Mouse (Mus musculus) frontal cortex, postnatal 10 days (tissue): ENCODE data around the gene AI854703.

ENCODE experiments used
- DNase-seq, 2 experiments: peaks; one replicate each; pipeline ENCODE4 v3.0.0; 2022; ENCODE audit warnings: low spot score in 2 of 2, mixed read lengths in 1 of 2

AI854703 gene

DNA sequence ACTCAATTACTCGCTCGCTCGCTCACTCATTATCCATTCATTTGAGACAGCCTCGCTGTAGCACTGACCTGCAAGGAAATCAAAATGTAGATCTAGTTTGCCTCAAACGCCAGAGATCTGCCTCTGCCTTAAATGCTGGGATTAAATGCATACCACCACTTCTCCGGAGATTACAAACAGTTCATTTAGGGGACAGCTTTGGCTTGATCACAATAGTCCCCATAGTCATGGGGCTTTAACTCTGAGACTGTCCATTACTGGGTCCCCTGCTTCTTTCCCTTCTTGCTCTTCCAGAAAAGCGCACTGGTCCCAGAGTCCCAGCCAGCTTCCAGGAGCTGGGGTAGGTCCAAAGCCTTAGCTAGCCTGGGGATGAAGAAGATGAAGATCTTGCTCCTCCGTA lies at the start of gene AI854703:
TSS of gene AI854703 (plus strand) at position 301 of the 400 bp plus-strand sequence.
- no peak for DNase-seq

- no peak for DNase-seq
These were observed 47.8 kb upstream of the AI854703 start for GRCm38 (mm10) chr6:48578736-48579135.

DNA sequence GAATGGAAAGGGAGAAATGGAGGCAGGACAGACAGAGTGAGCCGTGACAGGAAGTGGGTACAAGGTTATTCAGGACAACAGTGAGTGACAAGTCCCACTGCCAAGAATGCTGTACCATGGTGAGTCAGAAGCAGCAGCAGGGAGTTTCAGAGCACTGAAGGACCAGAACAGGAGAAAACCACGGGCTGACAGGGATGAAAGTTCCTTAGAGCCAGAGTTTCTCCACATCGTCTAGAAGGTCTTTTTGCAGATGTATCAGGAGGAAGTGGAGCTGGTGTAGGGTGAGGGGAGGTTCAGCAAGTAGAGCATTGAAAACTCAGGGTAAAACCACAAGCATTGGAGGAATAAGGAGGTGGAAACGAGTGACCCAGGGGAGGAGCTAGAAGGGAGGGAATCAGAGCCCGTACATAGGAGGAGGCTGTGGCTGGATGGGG lies 47.3 kb upstream of the AI854703 start:
- DNase-seq, result no peak

- DNase-seq, result no peak
These were observed 45.3 kb upstream of the AI854703 start for GRCm38 (mm10) chr6:48581257-48581656.

DNA sequence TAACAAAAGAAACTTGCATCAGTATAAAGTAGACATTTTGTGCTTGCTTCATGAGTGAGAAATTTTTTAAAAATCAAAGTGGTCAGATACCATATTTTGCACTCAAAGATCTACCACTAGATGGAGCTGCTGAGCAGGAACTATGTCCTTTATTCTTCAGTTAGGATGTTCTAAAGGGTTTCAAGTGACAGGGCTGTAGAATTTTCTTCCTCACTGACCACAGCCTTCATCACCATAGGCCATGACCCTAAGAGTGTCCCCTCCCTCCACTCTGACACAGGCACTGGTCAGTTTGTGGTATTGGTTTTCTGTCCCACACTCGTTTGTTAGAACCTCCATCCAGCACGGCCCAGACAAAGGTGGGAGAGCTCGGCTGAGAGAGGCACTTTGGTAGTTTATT lies 44.5 kb upstream of the AI854703 start:
- DNase-seq, result no peak

DNA sequence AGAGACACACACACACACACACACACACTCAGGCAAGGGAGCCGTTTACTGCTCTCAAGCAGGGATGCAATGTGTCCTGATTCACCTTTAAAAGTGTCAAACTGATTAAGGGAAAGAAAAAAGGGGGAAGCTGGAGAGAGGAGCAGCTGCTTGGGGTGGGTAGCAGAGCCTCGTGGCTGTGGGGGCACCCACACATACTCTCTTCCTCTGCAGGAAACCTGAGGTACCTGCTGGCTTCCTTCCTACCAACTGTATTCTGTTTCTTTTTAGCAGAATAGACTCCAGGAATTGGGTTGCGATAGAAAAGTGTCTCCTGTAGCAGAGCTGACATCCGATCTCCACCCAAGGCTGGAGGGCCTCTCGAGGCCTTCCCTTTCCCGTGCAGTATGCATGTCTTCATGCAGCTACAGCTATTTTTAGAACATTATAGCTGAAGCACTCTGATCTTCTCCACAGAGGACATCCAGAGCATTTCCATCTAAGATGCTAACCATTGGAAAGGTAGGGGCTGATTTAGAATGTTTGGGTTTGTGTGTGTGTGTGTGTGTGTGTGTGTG lies 37.3 kb upstream of the AI854703 start, which contains the start of gene Gm45021:
TSS of gene Gm45021 (plus strand) at position 417 of the 557 bp plus-strand sequence.
- no peak for DNase-seq

GRCm38 (mm10) chr6:48591221-48591845 lies 35.2 kb upstream of the AI854703 start:
- DNase-seq, result no peak

DNA sequence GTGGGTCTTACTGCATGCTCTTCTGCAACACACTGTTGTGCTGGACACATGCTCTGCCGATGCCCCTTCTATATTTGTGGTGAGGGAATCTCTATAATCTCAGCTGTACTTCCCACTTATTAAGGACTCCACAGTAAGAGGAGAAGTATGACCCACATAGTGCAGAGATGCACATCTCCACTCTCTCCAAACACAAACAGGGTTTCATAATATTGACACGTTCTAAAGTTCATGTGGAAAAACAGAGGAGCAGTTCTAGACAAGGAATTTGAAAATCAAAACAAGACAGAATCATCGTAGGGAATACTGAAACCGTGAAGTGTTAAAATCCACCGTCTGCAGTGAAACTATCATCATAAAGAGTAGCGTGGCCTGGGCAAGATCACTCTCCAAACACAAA lies 34.7 kb upstream of the AI854703 start:
- no peak for DNase-seq

DNA sequence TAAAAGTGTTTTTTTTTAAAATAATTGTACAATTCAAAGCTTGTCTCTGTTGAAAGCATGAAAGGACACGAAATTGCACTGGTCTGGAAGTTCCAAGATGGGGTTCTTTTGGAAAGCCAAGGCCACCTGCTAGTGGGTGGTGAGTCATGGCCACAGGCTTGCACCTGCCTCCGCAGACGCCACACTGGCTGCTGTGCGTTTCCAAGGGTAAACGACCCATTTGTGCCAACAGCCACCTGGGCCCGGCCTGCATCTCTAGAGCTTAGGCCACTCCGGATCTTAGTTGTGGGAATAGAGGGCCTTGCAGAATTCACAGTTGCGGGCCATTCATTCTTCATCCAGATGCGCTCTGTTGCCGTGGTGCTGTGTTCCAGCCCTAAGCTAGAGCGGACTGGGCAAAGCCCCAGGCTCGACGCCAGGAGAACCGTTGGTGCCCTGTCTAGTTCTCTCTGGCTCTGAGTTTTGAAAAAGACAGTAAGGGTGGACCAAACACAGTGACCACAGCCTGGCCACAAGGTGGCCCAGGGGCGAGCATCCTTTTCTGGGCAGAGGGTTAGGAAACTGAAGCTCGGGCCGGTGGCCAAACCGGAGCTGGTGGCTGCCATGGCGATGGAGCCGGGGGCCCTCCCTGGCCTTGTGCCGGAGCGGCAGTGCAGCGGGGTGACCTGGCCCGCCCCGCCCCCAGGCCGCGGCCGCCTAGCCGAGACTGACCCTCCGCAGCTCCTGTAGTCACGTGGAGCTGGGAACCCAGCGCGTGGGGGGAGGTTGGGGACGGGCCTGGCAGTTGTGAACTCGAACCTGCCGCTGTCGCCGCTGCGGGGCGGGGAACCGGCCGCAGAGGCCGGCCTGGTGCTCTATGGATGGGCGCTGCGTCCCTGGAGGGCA lies 33.2 kb upstream of the AI854703 start, which contains the start of the genes Repin1 and Gm44965:
TSS of gene Repin1 (plus strand) at position 726 of the 885 bp plus-strand sequence.
TSS of gene Gm44965 (plus strand) at position 784 of the 885 bp plus-strand sequence.
- DNase-seq, result peak; percentile 92 to 93

- peak; percentile 51 to 57 for DNase-seq
These were observed 32.4 kb upstream of the AI854703 start for GRCm38 (mm10) chr6:48594043-48594738.

GRCm38 (mm10) chr6:48595278-48595677 lies 31.3 kb upstream of the AI854703 start:
- DNase-seq, result no peak

- DNase-seq, result no peak
These were observed 29.9 kb upstream of the AI854703 start for GRCm38 (mm10) chr6:48596545-48597232.

DNA sequence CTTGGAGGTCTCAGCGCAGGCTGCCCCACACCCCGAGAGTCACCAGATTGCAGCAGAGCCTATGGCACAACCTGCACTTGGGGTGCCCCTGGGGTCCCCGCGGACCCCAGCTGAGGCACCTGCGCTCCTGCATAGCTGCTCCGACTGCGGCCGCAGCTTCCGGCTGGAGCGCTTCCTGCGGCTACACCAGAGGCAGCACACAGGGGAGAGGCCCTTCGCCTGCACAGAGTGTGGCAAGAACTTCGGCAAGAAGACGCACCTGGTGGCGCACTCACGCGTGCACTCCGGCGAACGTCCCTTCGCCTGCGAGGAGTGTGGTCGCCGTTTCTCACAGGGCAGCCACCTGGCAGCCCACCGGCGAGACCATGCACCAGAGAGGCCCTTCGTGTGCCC lies 29.3 kb upstream of the AI854703 start:
- no peak for DNase-seq

DNA sequence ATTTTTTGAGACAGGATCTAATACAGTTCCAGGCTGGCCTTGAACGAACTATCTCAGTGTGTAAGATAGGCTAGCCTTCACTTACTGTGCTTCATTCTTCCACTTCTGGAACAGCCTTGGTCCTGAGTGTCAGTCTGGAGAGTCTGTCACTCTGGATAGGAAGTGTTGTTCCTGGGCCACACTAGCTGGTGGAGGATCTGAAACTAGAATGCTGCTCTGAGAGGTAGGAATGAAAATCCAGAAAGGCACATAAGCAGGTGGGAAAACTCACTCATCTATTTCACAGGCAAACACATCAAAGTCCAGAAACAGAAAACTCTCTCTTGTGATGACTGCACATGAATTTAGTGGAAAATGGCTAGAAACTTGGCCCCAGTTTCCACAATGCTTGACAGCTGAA lies 26.0 kb upstream of the AI854703 start:
- no peak for DNase-seq

DNA sequence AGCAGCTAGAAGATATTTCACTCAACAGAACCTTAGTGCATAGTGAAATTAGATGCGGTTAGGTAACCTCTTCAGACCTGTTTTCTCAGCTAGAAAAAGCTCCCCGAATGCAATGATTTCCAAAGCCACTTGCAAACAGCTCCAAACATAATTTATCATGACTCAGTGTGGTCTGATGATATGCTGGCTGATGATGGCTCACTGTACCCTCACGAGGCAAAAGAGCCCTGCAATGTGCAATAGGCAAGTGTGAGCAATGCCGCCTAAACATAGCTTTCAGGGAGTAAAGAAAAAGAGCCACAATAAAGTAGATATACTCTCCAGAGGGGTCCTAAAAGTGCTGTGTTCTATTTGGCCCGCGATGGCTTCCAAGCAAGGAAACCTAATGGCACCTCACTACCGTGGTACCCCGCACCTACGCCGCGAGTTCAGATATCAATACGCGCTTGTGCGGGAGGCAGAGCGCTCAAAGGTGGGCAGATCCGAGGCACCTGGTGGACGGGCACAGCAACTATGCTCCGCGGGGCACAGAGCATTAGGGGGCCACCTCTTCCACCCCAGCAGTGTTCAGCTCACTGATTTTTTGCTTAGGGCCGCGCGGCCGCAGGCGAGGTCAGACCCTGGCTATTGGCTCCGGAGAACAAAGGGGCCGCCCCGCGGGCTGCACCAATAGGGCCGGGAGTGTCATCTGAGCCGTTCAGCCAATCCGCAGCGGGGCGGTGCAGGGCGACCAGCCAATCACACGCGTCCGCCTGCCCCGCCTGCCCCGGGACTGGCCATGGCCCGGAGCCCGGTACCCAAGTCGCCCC lies 25.1 kb upstream of the AI854703 start, which contains the start of gene Zfp775:
TSS of gene Zfp775 (plus strand) at position 793 of the 809 bp plus-strand sequence.
- peak; percentile 94 to 95 for DNase-seq

DNA sequence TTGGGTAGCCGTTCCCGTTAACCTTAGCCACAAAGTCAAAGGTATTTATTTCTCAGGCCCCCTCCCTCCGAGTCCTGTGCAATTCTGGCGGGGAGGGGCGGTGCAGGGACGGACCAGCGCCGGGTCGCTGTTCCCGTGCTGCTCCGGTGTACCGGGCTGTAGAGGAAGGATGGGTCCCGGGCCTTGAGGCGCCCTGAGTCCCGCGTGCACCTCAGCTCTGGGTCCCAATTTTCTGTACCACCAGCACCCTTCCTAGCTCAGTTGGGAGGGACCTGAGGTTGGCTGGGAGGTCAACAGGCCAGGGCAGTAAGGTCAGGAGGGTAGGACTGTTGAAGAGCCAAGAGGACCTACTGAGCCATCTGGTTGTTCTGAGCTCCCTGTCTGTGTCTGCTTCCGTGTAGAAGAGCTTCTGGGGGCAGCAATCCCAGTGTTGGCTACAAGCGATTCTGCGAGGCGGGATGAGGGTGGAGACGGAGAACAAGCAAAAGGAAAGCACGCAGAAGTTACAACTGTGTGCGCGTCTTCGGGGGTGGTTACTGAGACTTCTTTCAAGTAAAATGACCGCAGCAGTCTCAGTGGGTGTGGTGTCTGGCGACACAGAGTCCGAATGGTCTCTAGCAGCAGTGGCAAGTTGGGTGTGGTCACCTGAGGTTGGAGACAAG lies 24.4 kb upstream of the AI854703 start:
- no peak for DNase-seq

DNA sequence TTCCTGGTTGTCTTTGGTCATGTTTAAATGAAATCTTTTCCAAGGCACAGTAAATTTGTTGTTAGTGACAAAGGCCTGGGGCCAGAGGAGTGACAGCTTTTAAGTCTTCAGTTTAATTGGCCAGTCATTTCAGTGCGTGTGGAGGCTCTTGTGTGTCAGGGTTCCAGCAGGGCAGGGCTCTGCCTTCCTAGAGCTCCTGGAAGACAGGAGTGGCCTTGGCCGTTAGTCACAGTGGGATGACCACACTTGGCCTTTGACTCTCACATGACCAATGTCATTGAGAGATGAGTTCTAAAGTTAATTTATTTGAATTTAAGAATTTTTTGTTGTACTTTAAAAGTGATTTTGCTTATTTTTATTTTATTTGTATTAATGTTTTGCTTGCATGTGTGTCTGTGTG lies 18.4 kb upstream of the AI854703 start:
- no peak for DNase-seq

DNA sequence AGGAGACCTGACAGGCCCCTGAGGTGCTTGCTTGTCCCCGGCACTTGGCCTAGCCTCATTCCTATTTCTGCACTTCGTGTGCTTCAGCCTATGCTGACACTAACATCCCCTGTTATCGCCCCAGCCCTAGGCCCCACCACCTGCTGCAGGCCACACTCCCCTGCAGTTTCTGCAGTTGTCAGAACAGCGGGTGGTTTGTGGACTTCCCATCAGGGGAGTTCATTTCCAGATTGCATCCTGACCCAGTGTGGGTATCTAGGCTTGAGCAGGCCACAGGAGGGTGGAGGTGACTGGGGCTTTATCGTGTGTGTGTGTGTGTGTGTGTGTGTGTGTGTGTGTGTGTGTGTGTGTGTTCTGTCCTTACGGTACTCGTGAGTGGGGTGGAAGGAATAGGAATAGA lies 17.1 kb upstream of the AI854703 start:
- no peak for DNase-seq

DNA sequence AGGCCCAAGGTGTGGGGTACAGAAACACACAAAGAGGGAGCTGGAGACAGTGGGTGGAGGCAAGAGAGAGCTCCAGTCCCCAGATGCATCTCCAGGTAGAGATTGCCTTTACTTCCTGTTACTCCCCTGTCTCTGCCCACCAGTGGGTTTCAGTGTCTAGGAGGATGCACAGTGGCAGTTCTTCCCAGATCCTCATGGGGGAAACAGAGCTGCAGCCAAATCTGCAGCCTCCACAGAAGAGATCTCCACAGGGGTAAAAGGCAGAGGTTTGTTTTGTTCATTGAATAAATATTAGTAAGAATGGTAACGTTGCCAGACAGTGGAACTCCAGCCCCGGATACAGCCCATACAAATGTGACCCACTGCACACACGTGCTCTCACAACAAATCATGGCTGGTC lies 15.9 kb upstream of the AI854703 start:
- no peak for DNase-seq

- DNase-seq, result no peak
These were observed 13.1 kb upstream of the AI854703 start for GRCm38 (mm10) chr6:48613464-48613863.
